14 mouse cellular contexts compared by ENCODE assay signal in genomic region chr14:33189849-33190423, GRCm38 (mm10).
"Had no signal": no experiment of that assay in that cellular context is flagged by ENCODE, and none has a peak within 500 bp of the region (broad histone marks: within the 10 kb centered on the region; RNA-seq: fewer than 3 reads in every experiment).

No protein-coding gene starts in this region.

- ATAC-seq: intestine, embryonic 15.5 days had no signal

- H3K36me3 ChIP-seq: intestine, embryonic 15.5 days; limb, embryonic 13.5 days; liver, embryonic 15.5 days; midbrain, embryonic 10.5 days; neural tube, embryonic 15.5 days had no signal

- H3K4me3 ChIP-seq: intestine, embryonic 15.5 days; limb, embryonic 13.5 days; liver, embryonic 15.5 days; midbrain, embryonic 10.5 days; myocyte; neural tube, embryonic 15.5 days had no signal

- H3K9me3 ChIP-seq: intestine, embryonic 15.5 days; limb, embryonic 13.5 days; liver, embryonic 15.5 days; midbrain, embryonic 10.5 days; neural tube, embryonic 15.5 days had no signal

- H3K27me3 ChIP-seq: intestine, embryonic 15.5 days; limb, embryonic 13.5 days; liver, embryonic 15.5 days; neural tube, embryonic 15.5 days had no signal

- H3K27ac ChIP-seq: intestine, embryonic 15.5 days; limb, embryonic 13.5 days; liver, embryonic 15.5 days; midbrain, embryonic 10.5 days; neural tube, embryonic 15.5 days; stomach, postnatal 0 days had no signal

- H3K4me1 ChIP-seq: intestine, embryonic 15.5 days; liver, embryonic 15.5 days; midbrain, embryonic 10.5 days; neural tube, embryonic 15.5 days had no signal

- H3K9ac ChIP-seq: intestine, embryonic 15.5 days; limb, embryonic 13.5 days; liver, embryonic 15.5 days; lung, embryonic 14.5 days; neural tube, embryonic 15.5 days had no signal

- H3K4me2 ChIP-seq: intestine, embryonic 15.5 days; limb, embryonic 13.5 days; liver, embryonic 15.5 days; lung, embryonic 14.5 days; neural tube, embryonic 15.5 days had no signal

- DNase-seq: kidney, adult 18-20 months; kidney, postnatal 14 days; lung, embryonic 14.5 days; lung, postnatal 10 days; lung, postnatal 4 days; midbrain, embryonic 14.5 days; thymus, postnatal 14 days had no signal
